Mouse (Mus musculus): ENCODE results near the gene Zscan22. TPM values are rescaled to one million over a fixed set of nuclear protein-coding genes. Genes with fewer than 3 reads are reported as not detected.
A peak's percentile ranks its signal among the peaks of the same experiment; 100 is the strongest.

Gene Zscan22
- polyA plus RNA-seq, 1 experiment from 2014 or later = 4.7 TPM

DNA sequence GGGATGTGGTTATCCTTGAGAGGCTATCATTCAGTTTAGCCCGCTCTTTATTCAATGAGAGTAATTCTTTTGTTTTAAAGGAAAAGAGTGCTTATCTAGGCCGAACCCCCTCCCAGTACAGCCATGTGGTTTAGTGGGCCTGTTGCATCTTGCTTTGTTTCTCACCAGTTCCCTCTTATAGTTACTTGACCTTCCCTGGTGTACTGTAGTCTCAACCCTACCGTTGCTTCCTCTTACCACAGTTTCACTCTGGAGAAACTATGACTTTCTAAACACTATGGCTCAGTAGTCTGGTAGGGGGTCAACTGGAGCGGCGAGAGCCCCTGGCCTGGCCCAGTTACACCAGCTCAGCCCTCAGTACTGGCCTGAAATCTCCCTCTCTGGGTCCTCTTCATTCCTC, 10.0 kb upstream of the Zscan22 start:
- WGBS = 88% methylated on average over 5 of the region's 5 CpGs
- Histone ChIP-seq H3K4me2 (replicated peaks; ENCODE audit: low read depth, low read length) (no peak overlapping the region), H3K27ac (ENCODE audit: low read length) (no peak overlapping the region), H3K9me3 (ENCODE audit: low read length) (no peaks in the 10 kb centered on the region), H3K4me3 (ENCODE audit: low read depth, low read length) (no peak overlapping the region), H3K9ac (replicated peaks; ENCODE audit: low read depth) (no peak overlapping the region), H3K36me3 (ENCODE audit: insufficient read depth, low read length) (peaks cover 24% of the 10 kb centered on the region; the same call in 1 of the 2 replicates), H3K27me3 (replicated peaks; ENCODE audit: insufficient read depth, low read length) (no peaks in the 10 kb centered on the region), H3K4me1 (ENCODE audit: insufficient read depth, low read depth, low read length) (no peaks in the 10 kb centered on the region)
- TF ChIP-seq CTCF (IDR thresholded peaks at IDR 0.05) (no peak), EP300 (IDR thresholded peaks at IDR 0.05) (no peak)
- DNase-seq (ENCODE audit: low spot score) = no peak
- ATAC-seq = no peak

DNA sequence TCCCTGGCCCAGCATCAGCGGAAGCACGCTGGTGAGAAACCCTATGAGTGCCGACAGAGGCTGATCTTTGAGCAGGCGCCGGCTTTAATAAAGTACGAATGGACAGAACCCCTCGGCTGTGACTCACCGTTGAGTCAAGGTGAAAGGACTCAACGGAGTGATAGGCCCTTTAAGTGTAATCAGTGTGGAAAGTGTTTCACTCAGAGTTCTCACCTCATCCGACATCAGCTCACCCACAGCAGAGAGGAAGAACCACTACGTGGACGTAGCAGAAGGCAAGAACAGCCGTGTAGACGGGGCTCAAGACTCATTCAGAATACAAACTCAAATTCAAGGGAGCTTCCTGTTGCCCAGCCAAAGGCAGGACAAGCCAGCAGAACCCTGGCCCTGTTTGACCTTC, 6.7 kb upstream of the Zscan22 start:
- WGBS = 89% methylated on average over 14 of the region's 14 CpGs
- no peak overlapping the region for H3K27ac ChIP-seq (ENCODE audit: low read length)
- TF ChIP-seq CTCF (IDR thresholded peaks at IDR 0.05) (no peak), EP300 (IDR thresholded peaks at IDR 0.05) (no peak)
- H3K36me3 ChIP-seq (ENCODE audit: insufficient read depth, low read length) = peaks cover 20% of the 10 kb centered on the region; the same call in 1 of the 2 replicates
- no peak overlapping the region for H3K4me3 ChIP-seq (ENCODE audit: low read depth, low read length)
- ATAC-seq (no peak), DNase-seq (ENCODE audit: low spot score) (no peak)
- H3K4me1 ChIP-seq (ENCODE audit: insufficient read depth, low read depth, low read length) = no peaks in the 10 kb centered on the region
- H3K4me2 ChIP-seq (replicated peaks; ENCODE audit: low read depth, low read length) = no peak overlapping the region
- no peak overlapping the region for H3K9ac ChIP-seq (replicated peaks; ENCODE audit: low read depth)
- H3K27me3 ChIP-seq (replicated peaks; ENCODE audit: insufficient read depth, low read length) = no peaks in the 10 kb centered on the region
- H3K9me3 ChIP-seq (ENCODE audit: low read length) = no peaks in the 10 kb centered on the region

DNA sequence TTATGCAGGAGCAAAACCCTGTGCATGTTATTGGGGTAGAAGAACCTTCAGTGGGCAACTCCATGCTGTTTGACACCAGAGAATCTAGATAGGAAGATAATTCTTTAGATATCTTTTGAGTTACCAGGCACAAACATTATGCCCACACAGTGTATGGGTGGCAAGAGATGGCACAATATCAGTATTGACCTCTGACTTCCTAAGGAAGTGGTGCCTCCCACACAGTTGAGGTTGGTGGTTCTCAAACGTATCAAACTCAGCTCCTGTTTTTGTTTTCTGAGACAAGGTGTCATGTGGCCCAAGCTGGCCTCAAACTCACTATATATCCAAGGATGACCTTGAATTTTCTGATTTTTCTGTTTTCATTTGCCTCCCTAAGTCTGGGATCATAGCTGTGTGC, 6.3 kb upstream of the Zscan22 start:
- no peaks in the 10 kb centered on the region for H3K9me3 ChIP-seq (ENCODE audit: low read length)
- WGBS = 79% methylated on average over 1 of the region's 1 CpGs
- H3K4me1 ChIP-seq (ENCODE audit: insufficient read depth, low read depth, low read length) = no peaks in the 10 kb centered on the region
- H3K4me2 ChIP-seq (replicated peaks; ENCODE audit: low read depth, low read length) = no peak overlapping the region
- no peak overlapping the region for H3K4me3 ChIP-seq (ENCODE audit: low read depth, low read length)
- DNase-seq (ENCODE audit: low spot score) (no peak), ATAC-seq (no peak)
- H3K9ac ChIP-seq (replicated peaks; ENCODE audit: low read depth) = no peak overlapping the region
- TF ChIP-seq EP300 (IDR thresholded peaks at IDR 0.05) (no peak), CTCF (IDR thresholded peaks at IDR 0.05) (no peak)
- H3K36me3 ChIP-seq (ENCODE audit: insufficient read depth, low read length) = peaks cover 16% of the 10 kb centered on the region; the same call in 1 of the 2 replicates
- H3K27me3 ChIP-seq (replicated peaks; ENCODE audit: insufficient read depth, low read length) = no peaks in the 10 kb centered on the region
- no peak overlapping the region for H3K27ac ChIP-seq (ENCODE audit: low read length)

DNA sequence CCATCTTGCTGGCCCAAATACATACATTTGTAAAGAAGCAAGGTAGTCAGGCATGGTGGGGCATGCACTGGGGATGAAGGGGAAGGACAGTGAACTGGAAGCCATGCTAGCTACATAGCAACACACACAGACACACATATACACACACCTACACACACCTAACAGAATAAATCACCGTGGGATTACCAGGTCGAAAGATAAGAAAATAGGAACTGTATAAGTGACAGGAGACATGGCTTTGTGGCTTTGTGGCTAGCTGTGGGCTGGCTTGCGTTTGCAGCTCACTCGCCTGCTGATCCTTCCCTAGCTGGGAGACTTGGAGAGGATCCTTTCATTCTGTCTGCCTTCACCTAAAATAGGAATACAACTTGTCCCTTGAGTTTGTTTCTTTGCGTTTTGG, 3.9 kb downstream of the Zscan22 start:
- Histone ChIP-seq H3K27ac (ENCODE audit: low read length) (no peak overlapping the region), H3K27me3 (replicated peaks; ENCODE audit: insufficient read depth, low read length) (no peaks in the 10 kb centered on the region), H3K4me3 (ENCODE audit: low read depth, low read length) (no peak overlapping the region), H3K9me3 (ENCODE audit: low read length) (no peaks in the 10 kb centered on the region), H3K4me1 (ENCODE audit: insufficient read depth, low read depth, low read length) (no peaks in the 10 kb centered on the region), H3K9ac (replicated peaks; ENCODE audit: low read depth) (no peak overlapping the region), H3K4me2 (replicated peaks; ENCODE audit: low read depth, low read length) (no peak overlapping the region), H3K36me3 (ENCODE audit: insufficient read depth, low read length) (0 out of 2 replicates have a peak, but pooled peaks cover 4% of the 10 kb centered on the region)
- DNase-seq (ENCODE audit: low spot score) = no peak
- no peak for TF ChIP-seq EP300 (IDR thresholded peaks at IDR 0.05)
- TF ChIP-seq CTCF (IDR thresholded peaks at IDR 0.05) = no peak
- WGBS = 91% methylated on average over 5 of the region's 5 CpGs
- ATAC-seq = no peak

DNA sequence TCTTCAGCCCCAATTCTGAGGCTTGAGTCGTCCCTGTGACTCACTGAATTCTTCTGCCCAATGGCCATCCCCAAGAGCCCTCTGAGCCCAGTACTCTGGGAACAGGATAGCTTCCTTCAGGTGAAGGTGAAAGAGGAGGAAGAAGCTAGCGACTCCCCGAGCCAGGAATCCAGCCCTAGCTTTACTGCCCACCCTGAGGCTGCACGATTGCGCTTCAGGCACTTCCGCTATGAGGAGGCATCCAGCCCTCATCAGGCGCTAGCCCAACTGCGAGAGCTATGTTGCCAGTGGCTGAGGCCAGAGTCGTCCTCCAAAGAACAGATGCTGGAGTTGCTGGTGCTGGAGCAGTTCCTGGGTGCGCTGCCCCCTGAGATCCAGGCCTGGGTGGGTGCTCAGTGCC, 6.0 kb downstream of the Zscan22 start:
- DNase-seq (ENCODE audit: low spot score) (no peak), ATAC-seq (no peak)
- H3K27me3 ChIP-seq (replicated peaks; ENCODE audit: insufficient read depth, low read length) = no peaks in the 10 kb centered on the region
- no peak overlapping the region for H3K27ac ChIP-seq (ENCODE audit: low read length)
- TF ChIP-seq EP300 (IDR thresholded peaks at IDR 0.05) (no peak), CTCF (IDR thresholded peaks at IDR 0.05) (no peak)
- no peak overlapping the region for H3K4me3 ChIP-seq (ENCODE audit: low read depth, low read length)
- WGBS = 58% methylated on average over 10 of the region's 10 CpGs
- peaks cover 10% of the 10 kb centered on the region; the same call in 1 of the 2 replicates for H3K36me3 ChIP-seq (ENCODE audit: insufficient read depth, low read length)
- no peak overlapping the region for H3K9ac ChIP-seq (replicated peaks; ENCODE audit: low read depth)
- no peak overlapping the region for H3K4me2 ChIP-seq (replicated peaks; ENCODE audit: low read depth, low read length)
- no peaks in the 10 kb centered on the region for H3K9me3 ChIP-seq (ENCODE audit: low read length)
- no peaks in the 10 kb centered on the region for H3K4me1 ChIP-seq (ENCODE audit: insufficient read depth, low read depth, low read length)

DNA sequence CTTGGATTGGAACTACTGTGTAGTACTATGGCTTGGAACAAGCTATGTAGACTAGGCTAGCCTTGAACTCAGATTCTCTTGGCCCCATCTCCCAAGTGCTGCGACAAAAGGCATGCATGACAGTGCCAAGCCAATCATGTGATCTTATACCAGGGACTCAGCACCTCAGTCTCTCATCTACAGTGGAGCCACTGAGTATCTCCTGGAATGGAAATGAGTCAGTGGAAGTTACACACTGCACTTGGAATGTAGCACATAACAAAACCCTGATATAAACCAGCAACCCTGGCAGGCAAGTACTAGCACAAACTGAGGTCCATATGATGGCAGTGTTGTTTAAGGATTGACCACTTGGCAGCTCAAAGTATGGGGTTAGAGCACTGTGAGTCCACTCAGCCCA, 7.5 kb downstream of the Zscan22 start:
- TF ChIP-seq CTCF (IDR thresholded peaks at IDR 0.05) = no peak
- TF ChIP-seq EP300 (IDR thresholded peaks at IDR 0.05) = no peak
- Histone ChIP-seq H3K27me3 (replicated peaks; ENCODE audit: insufficient read depth, low read length) (no peaks in the 10 kb centered on the region), H3K4me3 (ENCODE audit: low read depth, low read length) (no peak overlapping the region), H3K9me3 (ENCODE audit: low read length) (no peaks in the 10 kb centered on the region), H3K4me1 (ENCODE audit: insufficient read depth, low read depth, low read length) (no peaks in the 10 kb centered on the region; the same call in 1 of the 2 replicates), H3K9ac (replicated peaks; ENCODE audit: low read depth) (no peak overlapping the region), H3K27ac (ENCODE audit: low read length) (no peak overlapping the region), H3K36me3 (ENCODE audit: insufficient read depth, low read length) (peaks cover 10% of the 10 kb centered on the region; the same call in 1 of the 2 replicates), H3K4me2 (replicated peaks; ENCODE audit: low read depth, low read length) (no peak overlapping the region)
- WGBS = 86% methylated on average over 1 of the region's 1 CpGs
- ATAC-seq (no peak), DNase-seq (ENCODE audit: low spot score) (no peak)

DNA sequence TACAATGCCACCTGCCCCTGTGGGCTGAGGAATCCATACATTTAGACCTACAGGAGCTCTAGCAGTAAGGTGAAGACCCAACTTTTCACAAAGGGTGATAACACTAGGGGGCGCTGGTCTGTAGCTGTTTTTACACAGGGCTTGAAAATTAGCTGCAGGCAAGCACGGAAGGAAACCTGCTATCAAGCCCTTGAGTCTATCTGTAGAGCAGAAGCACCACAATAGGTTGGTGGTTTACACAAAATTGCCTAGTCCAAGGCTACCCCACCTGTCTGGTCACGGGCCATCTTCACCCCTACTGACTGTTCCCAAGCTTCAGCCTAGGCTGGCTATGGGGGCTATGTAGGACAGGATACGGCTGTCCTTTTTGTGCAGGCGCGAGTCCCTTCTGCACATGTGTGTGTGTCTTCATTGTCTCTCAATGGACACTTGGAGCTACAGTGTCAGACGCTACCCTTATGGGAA, 11.9 kb downstream of the Zscan22 start:
- peak; percentile 85 for DNase-seq (ENCODE audit: low spot score)
- peaks cover 5% of the 10 kb centered on the region; the same call in 1 of the 2 replicates for H3K36me3 ChIP-seq (ENCODE audit: insufficient read depth, low read length)
- H3K9me3 ChIP-seq (ENCODE audit: low read length) = no peaks in the 10 kb centered on the region
- H3K27me3 ChIP-seq (replicated peaks; ENCODE audit: insufficient read depth, low read length) = no peaks in the 10 kb centered on the region
- H3K4me1 ChIP-seq (ENCODE audit: insufficient read depth, low read depth, low read length) = no peaks in the 10 kb centered on the region; the same call in 1 of the 2 replicates
- H3K4me3 ChIP-seq (ENCODE audit: low read depth, low read length) = peak overlapping the region; percentile 48
- peak overlapping the region; percentile 93 for H3K27ac ChIP-seq (ENCODE audit: low read length)
- peak overlapping the region; percentile 64 for H3K4me2 ChIP-seq (replicated peaks; ENCODE audit: low read depth, low read length)
- 44% methylated on average over 7 of the region's 7 CpGs for WGBS
- no peak overlapping the region for H3K9ac ChIP-seq (replicated peaks; ENCODE audit: low read depth)
- TF ChIP-seq CTCF (IDR thresholded peaks at IDR 0.05) (peak; percentile 83), EP300 (IDR thresholded peaks at IDR 0.05) (peak; percentile 8; the same call in 1 of the 2 replicates)
- peak; percentile 46 for ATAC-seq
